Mouse (Mus musculus) kidney, adult 11 months (tissue): Measurements from ENCODE around the gene Plin4.
A peak's percentile ranks its signal among the peaks of the same experiment; 100 is the strongest.
"Not testable (repeated sequence)": the region's sequence is repeated elsewhere in the genome, so short reads cannot be mapped to it uniquely, and the experiment has no call there.

Experiments
- DNase-seq: peaks from one replicate; pipeline ENCODE4 v3.0.0; 2022

Plin4 gene

GRCm38 (mm10) chr17:56100811-56101210 is 8.8 kb downstream of the Plin4 start:
- DNase-seq: no peak

GRCm38 (mm10) chr17:56098711-56099572 is 10.7 kb downstream of the Plin4 start:
- no peak for DNase-seq

DNA sequence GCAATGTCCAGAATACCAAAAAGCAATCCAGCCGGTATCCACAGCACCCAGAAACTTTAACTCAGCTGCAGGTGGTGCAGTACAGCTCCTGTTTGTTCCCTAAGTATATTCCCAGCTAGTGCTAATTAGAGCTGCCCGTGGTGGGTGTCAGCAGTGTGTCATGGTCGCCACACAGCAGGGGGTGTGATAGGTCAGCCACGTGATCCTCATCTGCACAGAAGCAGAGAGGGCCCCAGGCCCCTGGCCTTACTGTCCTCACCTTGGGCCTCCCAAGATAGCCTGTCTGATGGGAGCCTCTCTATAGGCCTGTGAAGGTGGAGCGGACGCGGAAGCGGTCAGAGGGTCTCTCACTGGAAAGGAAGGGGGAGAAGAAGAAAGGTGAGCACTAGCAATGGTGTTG is 11.4 kb downstream of the Plin4 start:
- no peak for DNase-seq

GRCm38 (mm10) chr17:56096883-56097282 is 12.7 kb downstream of the Plin4 start:
- DNase-seq: no peak

DNA sequence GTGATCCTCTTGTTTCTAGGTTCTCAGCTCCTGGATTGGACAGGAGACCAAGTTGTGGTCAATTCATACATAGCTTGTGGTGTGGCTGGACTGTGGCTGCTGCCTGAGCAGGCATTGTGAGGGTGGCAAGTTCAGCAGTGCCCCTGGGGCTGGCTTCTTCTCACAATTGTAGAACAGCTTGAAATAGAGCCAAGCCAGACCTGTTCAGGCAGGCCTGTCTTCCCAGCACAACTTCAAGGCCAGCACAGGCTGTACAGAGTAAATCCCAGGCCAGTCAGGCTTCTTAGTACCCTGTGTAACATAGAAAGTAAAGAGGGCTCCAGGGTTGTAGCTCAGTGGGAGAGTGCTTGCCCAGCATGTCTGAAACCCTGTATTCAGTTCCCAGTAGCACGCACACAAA is 16.8 kb downstream of the Plin4 start:
- DNase-seq: no peak

DNA sequence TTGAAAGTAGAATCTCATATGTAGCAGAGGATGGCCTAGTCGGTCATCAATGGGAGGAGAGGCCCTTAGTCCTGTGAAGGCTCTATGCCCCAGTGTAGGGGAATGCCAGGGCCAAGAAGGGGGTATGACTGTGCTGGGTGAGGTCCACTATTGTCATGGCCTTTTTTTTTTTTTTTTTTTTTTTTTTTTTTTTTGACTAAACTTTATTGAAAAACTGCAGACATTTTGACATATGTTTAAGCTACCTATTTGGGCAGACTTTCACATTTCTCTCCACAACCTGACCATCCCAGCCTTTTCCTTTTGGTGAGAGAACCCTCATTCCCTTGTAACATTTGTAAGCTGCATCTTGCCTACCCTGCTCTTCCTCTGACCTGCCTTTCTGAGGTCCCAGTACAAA is 17.3 kb downstream of the Plin4 start:
- DNase-seq: no peak

DNA sequence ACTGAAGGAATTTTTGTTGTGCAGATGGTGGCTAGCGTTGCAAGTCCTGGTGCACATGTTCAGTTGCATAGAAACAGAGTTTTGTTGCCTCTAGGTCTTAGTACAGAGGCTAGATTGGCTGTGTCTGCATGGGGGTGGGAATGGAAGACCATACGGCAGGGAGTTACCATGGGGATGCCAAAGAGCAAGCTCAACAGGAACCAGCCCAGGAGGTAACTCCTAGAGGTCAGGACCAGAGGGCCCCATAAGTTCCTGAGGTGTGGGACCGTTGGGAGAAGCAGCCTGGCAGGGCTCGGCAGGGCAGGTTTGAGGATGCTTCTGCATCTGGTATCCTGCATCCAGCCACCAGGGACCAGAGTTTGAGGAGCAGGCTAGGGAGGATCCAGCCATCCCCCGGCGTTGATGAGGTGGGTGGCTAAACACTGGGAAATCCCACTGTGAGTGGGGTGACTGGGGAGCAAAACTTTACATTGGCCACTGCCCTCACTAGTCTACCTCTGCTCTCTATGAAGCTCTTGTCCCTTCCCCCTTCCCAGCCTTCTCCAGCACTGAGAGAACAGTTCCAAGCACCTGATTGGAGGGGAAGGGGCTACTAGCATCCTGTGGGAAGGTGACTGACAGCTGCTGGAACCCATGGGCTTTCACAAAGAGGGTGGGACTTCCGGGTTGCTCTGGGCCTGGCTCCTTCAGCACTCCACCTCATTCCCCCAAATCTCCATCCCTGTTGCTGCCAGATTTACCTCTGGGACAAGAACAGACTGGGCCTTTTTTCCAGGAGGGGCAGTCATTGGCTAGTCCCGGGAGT is 28.6 kb downstream of the Plin4 start:
- DNase-seq: no peak

- DNase-seq: peak; percentile 45
Measured at GRCm38 (mm10) chr17:56079921-56080320, 29.7 kb downstream of the Plin4 start.

- peak; percentile 100 for DNase-seq
Measured at GRCm38 (mm10) chr17:56078880-56079795, 30.5 kb downstream of the Plin4 start, which contains the start of gene Hdgfl2. TSS of gene Hdgfl2 (plus strand) at chr17:56079634.

DNA sequence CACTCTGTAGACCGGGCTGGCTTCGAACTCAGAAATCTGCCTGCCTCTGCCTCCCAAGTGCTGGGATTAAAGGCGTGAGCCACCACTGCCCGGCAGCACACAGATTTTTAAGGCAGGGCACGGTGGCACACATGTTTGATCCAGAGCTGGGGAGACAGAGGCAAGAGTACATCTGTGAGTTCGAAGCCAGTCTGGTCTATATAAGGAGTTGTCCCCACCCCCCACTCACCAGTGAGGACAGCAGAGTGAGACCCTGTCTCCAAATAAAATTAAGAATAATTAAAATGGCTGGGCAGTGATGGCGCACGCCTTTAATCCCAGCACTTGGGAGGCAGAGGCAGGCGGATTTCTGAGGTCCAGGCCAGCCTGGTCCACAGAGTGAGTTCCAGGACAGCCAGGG is 31.2 kb downstream of the Plin4 start:
- peak; percentile 52 for DNase-seq

- no peak for DNase-seq
Measured at GRCm38 (mm10) chr17:56077523-56077922, 32.1 kb downstream of the Plin4 start.

GRCm38 (mm10) chr17:56074827-56075208 is 34.8 kb downstream of the Plin4 start, which contains the start of gene Ubxn6:
TSS of gene Ubxn6 (minus strand) at chr17:56075028.
- DNase-seq: peak; percentile 96

- DNase-seq: peak; percentile 83
Measured at GRCm38 (mm10) chr17:56074097-56074826, 35.3 kb downstream of the Plin4 start.

- no peak for DNase-seq
Measured at GRCm38 (mm10) chr17:56072243-56072642, 37.4 kb downstream of the Plin4 start.

- no peak for DNase-seq
Measured at GRCm38 (mm10) chr17:56071126-56071525, 38.5 kb downstream of the Plin4 start.

DNA sequence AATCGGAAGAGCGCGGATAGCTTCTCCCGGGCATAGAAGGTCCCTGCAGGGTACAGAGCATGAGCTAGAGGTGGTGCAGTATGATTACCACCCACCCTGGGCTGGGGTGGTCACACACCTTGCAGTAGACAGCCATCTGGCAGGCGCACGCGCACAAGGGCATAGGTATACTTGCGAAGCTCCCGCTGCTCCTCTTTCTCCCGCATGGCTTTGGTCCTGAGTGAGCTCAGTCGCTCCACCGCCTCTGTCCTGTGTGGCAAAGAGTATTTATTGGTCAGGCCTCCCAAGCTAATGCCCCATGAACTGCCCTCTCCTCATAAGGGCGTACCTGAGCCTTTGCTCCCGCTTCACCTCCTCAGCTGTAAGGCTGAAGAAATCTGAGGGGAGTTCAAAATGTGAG is 40.5 kb downstream of the Plin4 start:
- DNase-seq: no peak

- no peak for DNase-seq
Measured at GRCm38 (mm10) chr17:56066451-56066850, 43.2 kb downstream of the Plin4 start.

GRCm38 (mm10) chr17:56065715-56066114 is 43.9 kb downstream of the Plin4 start:
- DNase-seq: not testable (repeated sequence)

- DNase-seq: no peak
Measured at GRCm38 (mm10) chr17:56062081-56062480, 47.5 kb downstream of the Plin4 start.

DNA sequence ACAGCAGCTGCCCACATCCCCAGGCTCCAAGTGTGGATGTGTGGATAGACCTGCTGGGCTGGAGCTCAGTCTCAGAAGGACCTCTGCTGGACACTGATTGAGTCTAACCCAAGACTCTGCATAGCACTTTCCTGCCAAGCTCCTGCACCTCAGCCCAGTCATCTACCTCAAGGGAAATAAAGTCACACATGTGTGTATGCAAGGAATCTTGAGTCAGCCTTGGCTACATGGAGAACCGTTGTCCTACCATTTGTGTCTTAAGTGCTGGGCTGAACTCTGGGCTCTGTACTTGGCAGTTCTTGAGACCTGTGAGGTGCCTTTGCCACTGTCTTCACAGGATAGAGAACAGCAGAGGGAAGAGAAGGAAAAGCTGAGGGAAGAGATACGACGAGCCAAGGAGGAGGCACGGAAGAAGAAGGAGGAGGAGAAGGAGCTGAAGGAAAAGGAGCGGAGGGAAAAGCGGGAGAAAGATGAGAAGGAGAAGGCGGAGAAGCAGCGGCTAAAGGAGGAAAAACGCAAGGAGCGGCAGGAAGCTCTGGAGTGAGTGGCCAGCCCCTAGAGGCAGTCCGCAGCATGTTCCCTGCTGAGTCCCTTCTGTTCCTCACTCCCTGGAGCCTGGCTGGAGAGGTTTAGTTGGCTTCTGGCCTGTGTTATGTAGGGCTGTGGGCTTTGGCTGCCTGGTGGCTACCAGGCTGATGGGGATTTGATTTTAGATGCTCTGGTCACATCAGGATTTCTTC is 52.1 kb downstream of the Plin4 start:
- DNase-seq: no peak

GRCm38 (mm10) chr17:56055945-56056678 is 53.5 kb downstream of the Plin4 start:
- no peak for DNase-seq
